Mouse (Mus musculus) spleen, postnatal 36 days (tissue): Measurements from ENCODE around the gene Aph1a.
"Not testable (repeated sequence)": the region's sequence is repeated elsewhere in the genome, so short reads cannot be mapped to it uniquely, and the experiment has no call there.

Experiments
- DNase-seq, 2 experiments: peaks; one replicate each; pipeline ENCODE4 v3.0.0; 2022; ENCODE audit warnings: low spot score in 2 of 2, mixed read lengths in 1 of 2

Aph1a gene

GRCm38 (mm10) chr3:95893606-95894316 lies at the start of gene Aph1a:
Gene Aph1a (plus strand): TSS chr3:95893969.
- DNase-seq: peak; percentile 98

GRCm38 (mm10) chr3:95850611-95851010 lies 43.2 kb upstream of the Aph1a start:
- no peak for DNase-seq

DNA sequence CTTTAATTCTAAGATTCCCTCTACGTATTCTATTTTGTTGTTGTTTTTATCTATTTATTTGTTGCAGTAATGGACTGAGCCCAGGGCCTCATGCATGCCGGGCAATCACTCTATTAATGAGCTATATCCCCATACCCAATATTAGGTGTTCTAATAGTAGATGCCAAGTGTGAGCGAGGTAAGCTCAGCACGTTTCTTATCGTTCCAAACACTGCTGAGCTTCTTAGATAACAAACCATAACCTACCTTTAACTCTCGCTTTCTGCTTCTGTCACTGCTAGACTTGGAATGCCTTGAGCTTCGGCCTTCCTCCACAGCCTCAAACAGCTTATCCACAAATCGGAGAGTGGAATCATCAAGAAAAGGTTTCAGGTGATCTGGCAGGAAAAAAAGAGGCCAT lies 42.5 kb upstream of the Aph1a start:
- no peak for DNase-seq

DNA sequence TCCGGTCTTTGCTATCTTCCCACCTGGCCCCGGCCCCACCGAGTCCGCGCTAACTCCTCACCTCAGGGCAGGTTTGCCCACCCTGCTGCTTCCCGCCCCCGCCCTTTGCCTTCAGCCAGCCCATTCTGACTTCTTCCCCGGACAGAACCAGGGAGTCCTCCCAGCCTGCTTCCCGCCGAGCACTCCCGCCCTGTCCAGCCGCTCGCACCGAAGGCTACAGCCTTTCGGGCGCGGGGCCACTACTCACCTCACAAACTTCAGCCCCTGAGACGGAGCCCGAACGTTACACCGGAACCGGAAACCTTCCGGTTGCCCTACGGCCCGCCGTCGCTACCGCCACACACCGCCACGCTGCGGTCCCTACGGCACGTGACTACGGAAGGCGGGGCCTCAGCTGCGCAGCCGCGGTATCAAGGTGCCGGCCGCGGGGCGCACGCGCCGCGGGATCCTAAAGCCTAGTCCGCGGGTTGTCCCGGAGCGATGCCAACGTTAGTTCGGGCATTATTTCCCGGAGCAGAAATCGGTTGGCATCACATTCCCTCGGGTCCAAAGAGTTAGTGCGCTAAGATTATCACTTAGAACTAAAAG lies 38.2 kb upstream of the Aph1a start, which contains the start of gene Prpf3:
Gene Prpf3, minus strand, starts transcription at position 384 of the 588 bp plus-strand sequence.
- peak; percentile 92 to 93 for DNase-seq

GRCm38 (mm10) chr3:95856115-95856514 lies 37.7 kb upstream of the Aph1a start:
- no peak for DNase-seq

GRCm38 (mm10) chr3:95857050-95857449 lies 36.7 kb upstream of the Aph1a start:
- DNase-seq: not testable (repeated sequence)

GRCm38 (mm10) chr3:95858278-95858677 lies 35.5 kb upstream of the Aph1a start:
- DNase-seq: not testable (repeated sequence)

- no peak for DNase-seq
Observed at GRCm38 (mm10) chr3:95860323-95860722, 33.4 kb upstream of the Aph1a start.

DNA sequence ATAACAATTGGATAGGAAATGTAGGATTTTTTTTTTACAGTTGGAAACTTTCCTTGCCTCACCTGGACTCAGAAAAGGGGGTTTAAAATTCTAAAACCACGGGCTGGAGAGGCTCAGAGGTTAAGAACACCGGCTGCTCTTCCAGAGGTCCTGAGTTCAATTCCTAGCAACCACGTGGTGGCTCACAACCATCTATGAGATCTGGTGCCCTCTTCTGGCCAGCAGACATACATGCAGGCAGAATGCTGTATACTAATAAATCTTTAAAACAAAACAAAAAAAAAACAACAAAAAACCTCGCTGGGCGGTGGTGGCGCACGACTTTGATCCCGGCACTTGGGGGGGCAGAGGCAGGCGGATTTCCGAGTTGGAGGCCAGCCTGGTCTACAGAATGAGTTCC lies 32.6 kb upstream of the Aph1a start:
- DNase-seq: no peak

DNA sequence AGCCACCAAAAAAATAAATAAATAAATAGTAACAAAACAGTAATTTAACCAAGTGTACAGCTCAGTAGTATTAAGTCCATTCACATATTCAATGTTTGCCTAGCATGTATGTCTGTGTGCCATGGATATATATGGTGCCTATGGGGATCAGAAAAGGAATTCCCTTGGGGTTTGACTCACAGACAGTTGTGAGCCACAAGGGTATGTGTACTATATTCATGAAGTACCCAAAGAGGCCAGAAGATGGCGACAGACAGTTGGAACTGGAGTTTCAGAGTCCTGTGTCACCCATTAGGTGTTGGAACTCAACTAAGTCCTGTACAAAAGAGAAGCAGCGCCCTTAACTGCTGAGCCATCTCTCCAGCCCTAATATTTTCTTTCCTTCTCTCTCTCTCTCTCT lies 32.0 kb upstream of the Aph1a start:
- DNase-seq: peak; percentile 74 to 85

DNA sequence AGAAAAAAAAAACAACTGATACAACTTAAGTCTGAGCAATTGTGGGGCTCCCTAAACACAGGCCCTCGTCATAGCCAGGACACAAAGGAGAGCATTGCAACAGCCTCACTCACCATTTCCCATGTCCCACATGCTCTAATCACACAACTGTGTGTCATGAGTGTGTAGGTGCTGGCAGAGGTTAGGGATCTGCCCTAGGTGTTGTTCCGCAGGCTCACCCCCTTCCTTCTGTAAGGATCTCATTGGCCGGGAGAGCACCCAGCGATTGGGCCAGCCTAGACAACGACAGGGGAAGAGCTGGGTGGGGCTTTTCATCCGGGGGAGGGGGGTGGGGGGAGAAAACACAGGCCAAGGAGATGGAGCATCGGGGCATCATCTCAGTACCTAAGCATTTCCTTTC lies 30.2 kb upstream of the Aph1a start:
- DNase-seq: no peak

- no peak for DNase-seq
Observed at GRCm38 (mm10) chr3:95865050-95865449, 28.7 kb upstream of the Aph1a start.

GRCm38 (mm10) chr3:95865571-95865970 lies 28.2 kb upstream of the Aph1a start:
- DNase-seq: no peak

DNA sequence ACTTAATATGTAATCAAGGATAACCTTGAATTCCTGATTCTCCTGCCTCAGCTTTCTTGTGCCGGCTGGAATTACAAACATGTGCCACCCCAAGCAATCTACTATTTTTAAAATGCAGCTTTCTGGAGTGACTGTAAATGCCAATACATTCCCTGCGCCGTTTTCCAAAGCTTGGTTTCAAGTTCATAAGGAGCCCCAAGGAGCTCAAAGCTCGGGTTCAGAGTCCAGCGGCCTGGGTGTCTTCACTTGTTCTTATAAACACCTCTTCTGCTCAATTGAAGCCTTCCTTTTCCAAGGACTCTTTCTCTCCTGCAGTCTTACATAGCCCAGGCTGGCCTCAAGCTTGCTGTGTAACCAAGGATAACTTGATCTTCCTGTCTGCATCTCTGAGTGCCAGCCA lies 27.7 kb upstream of the Aph1a start:
- no peak for DNase-seq

GRCm38 (mm10) chr3:95867408-95867807 lies 26.4 kb upstream of the Aph1a start:
- no peak for DNase-seq

- no peak for DNase-seq
Observed at GRCm38 (mm10) chr3:95870976-95871375, 22.8 kb upstream of the Aph1a start.

GRCm38 (mm10) chr3:95871392-95871867 lies 22.3 kb upstream of the Aph1a start, which contains the start of gene Mrps21:
Gene Mrps21 (minus strand): TSS chr3:95871519.
- peak; percentile 87 to 88 for DNase-seq

DNA sequence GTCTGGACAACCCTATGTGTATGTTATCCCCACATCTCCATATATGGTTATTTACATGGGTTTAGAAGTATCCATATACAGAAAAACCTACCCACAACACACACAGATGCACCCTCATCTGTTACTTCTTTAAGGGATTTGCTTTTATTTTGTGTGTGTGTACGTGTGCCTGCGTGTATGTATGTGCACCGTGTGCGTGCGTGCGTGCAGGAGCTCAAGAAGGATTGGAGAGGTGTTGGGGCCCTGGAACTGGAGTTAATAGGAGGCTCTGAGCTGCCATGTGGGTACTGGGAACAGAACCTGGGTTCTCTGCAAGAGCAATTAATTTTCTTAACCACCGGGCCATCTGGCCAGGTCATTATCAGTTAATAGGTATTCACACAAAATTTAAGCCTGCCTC lies 21.7 kb upstream of the Aph1a start:
- no peak for DNase-seq

GRCm38 (mm10) chr3:95879063-95879462 lies 14.7 kb upstream of the Aph1a start:
- no peak for DNase-seq

- DNase-seq: peak; percentile 91
Observed at GRCm38 (mm10) chr3:95881979-95882815, 11.6 kb upstream of the Aph1a start, which contains the start of gene Ciart. Gene Ciart (minus strand): TSS chr3:95882251.

- DNase-seq: peak; percentile 67 to 75
Observed at GRCm38 (mm10) chr3:95882816-95883425, 10.8 kb upstream of the Aph1a start.

GRCm38 (mm10) chr3:95884400-95884799 lies 9.4 kb upstream of the Aph1a start:
- DNase-seq: no peak
